In the genomic region with DNA sequence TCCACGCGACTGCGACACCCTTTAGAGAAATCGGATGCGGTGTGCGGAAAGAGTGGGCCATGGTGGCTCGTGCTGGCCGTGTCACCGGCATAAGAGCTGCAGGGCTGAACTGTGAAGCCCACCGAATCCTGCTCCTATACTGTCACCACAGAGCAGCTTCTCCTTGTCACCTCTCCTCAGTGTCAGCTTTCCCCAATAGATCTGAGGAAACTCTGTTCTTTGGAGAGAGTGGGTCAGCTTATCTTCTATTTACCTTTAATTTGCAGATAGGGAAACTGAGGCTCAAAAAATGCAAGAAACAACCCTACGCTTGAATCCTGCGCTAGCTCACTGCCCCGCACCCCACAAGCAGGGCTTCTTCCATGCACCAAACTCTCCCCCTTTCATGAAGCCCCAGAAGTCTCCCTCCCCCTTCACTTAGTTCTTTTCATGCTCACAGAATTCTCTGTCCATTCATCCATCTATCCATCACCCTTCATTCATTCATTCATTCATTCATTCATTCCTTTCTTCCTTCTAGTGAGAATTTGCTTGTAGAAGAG, we compare ENCODE assay signal across 8 mouse cellular contexts. TPM values are rescaled to one million over a fixed set of nuclear protein-coding genes. Genes with fewer than 3 reads are reported as not detected.
A peak's percentile ranks its signal among the peaks of the same experiment; 100 is the strongest.
DNase-seq lines count a peak whose midpoint lies in the region; ATAC-seq and TF ChIP-seq lines count a peak whose summit lies in the region.

No protein-coding gene starts in this region.

- H3K4me1 ChIP-seq in kidney, postnatal 0 days (replicated peaks; ENCODE audit: insufficient read depth, low read length) = no peaks in the 10 kb centered on the region
- H3K4me1 ChIP-seq in hindbrain, embryonic 14.5 days (replicated peaks; ENCODE audit: control insufficient read depth, insufficient read depth, low read length) = peaks cover 29% of the 10 kb centered on the region
- H3K4me1 ChIP-seq in midbrain, embryonic 15.5 days = peaks cover 31% of the 10 kb centered on the region

- peak overlapping the region; percentile 70 for H3K4me2 ChIP-seq in kidney, postnatal 0 days (ENCODE audit: low read length)
- peak overlapping the region; percentile 91 for H3K4me2 ChIP-seq in hindbrain, embryonic 14.5 days (replicated peaks)
- peak overlapping the region; percentile 77 for H3K4me2 ChIP-seq in midbrain, embryonic 15.5 days

- no peaks in the 10 kb centered on the region for H3K9me3 ChIP-seq in kidney, postnatal 0 days (replicated peaks; ENCODE audit: low read length)
- no peaks in the 10 kb centered on the region for H3K9me3 ChIP-seq in hindbrain, embryonic 14.5 days (ENCODE audit: control insufficient read depth, low read length)
- H3K9me3 ChIP-seq in midbrain, embryonic 15.5 days = no peaks in the 10 kb centered on the region

- peak overlapping the region; percentile 98 for H3K9ac ChIP-seq in kidney, postnatal 0 days (ENCODE audit: low read depth, low read length)
- peak overlapping the region; percentile 95 for H3K9ac ChIP-seq in hindbrain, embryonic 14.5 days
- peak overlapping the region; percentile 94 for H3K9ac ChIP-seq in midbrain, embryonic 15.5 days

- 9% methylated on average over 13 of the region's 13 CpGs for WGBS in kidney, postnatal 0 days
- 9% methylated on average over 13 of the region's 13 CpGs for WGBS in hindbrain, embryonic 14.5 days
- 7% methylated on average over 13 of the region's 13 CpGs for WGBS in midbrain, embryonic 15.5 days

- TF ChIP-seq CTCF in kidney, postnatal 0 days (IDR thresholded peaks at IDR 0.05; ENCODE audit: low read depth) = no peak

- H3K4me3 ChIP-seq in kidney, postnatal 0 days (replicated peaks; ENCODE audit: low read depth, low read length) = peak overlapping the region; percentile 73
- peak overlapping the region; percentile 71 for H3K4me3 ChIP-seq in hindbrain, embryonic 14.5 days (replicated peaks; ENCODE audit: low read length)
- H3K4me3 ChIP-seq in midbrain, embryonic 15.5 days = peak overlapping the region; percentile 82

- no peaks in the 10 kb centered on the region for H3K36me3 ChIP-seq in kidney, postnatal 0 days (ENCODE audit: insufficient read depth, low read length)
- no peaks in the 10 kb centered on the region for H3K36me3 ChIP-seq in hindbrain, embryonic 14.5 days (replicated peaks; ENCODE audit: control insufficient read depth, insufficient read depth)
- H3K36me3 ChIP-seq in midbrain, embryonic 15.5 days (replicated peaks) = no peaks in the 10 kb centered on the region

- ATAC-seq in kidney, postnatal 0 days (replicated peaks; ENCODE audit: low FRiP score, low read depth) = no peak
- ATAC-seq in hindbrain, embryonic 14.5 days (ENCODE audit: low FRiP score) = peak; percentile 85
- ATAC-seq in midbrain, embryonic 15.5 days (replicated peaks) = peak; percentile 90

- H3K27ac ChIP-seq in kidney, postnatal 0 days = peak overlapping the region; percentile 88
- H3K27ac ChIP-seq in hindbrain, embryonic 14.5 days = peak overlapping the region; percentile 91
- peak overlapping the region; percentile 94 for H3K27ac ChIP-seq in midbrain, embryonic 15.5 days

- no peak for DNase-seq in kidney, postnatal 0 days (ENCODE audit: low spot score)
- DNase-seq in kidney, postnatal 10 days = no peak
- peak; percentile 24 for DNase-seq in brain, adult 2 months (ENCODE audit: low read depth, low spot score)
- no peak for DNase-seq in hindbrain, embryonic 14.5 days (ENCODE audit: low spot score)
- no peak for DNase-seq in ovary, postnatal 10 days (ENCODE audit: low spot score)
- no peak for DNase-seq in thymus, adult 18-20 months
- DNase-seq in urinary bladder, postnatal 10 days (ENCODE audit: low spot score) = no peak

- no peaks in the 10 kb centered on the region for H3K27me3 ChIP-seq in kidney, postnatal 0 days (ENCODE audit: insufficient read depth, low read length)
- no peaks in the 10 kb centered on the region for H3K27me3 ChIP-seq in hindbrain, embryonic 14.5 days (ENCODE audit: control insufficient read depth, insufficient read depth, low read length)
- H3K27me3 ChIP-seq in midbrain, embryonic 15.5 days (replicated peaks) = no peaks in the 10 kb centered on the region

RNA-seq across cellular contexts. Expression of gene Dennd5a, which starts 0.4 kb away (rescaled TPM):
- polyA plus RNA-seq in kidney, postnatal 0 days (2015; fragmentation: Nextera tagmentation; extraction: Ambion mirVana) = 32.3 and 35.0 TPM in 2 replicates
- polyA plus RNA-seq in hindbrain, embryonic 14.5 days (2014; fragmentation: Nextera tagmentation; extraction: Ambion mirVana) = 55.3 and 56.0 TPM in 2 replicates
- polyA plus RNA-seq in midbrain, embryonic 15.5 days (2015; fragmentation: Nextera tagmentation; extraction: Ambion mirVana) = 41.7 and 46.2 TPM in 2 replicates

RNA-seq across cellular contexts. Expression of gene Tmem41b, which starts 26.0 kb away (rescaled TPM):
- polyA plus RNA-seq in kidney, postnatal 0 days (2015; fragmentation: Nextera tagmentation; extraction: Ambion mirVana) = 72.9 and 75.0 TPM in 2 replicates
- 71.2 and 79.5 TPM in 2 replicates for polyA plus RNA-seq in hindbrain, embryonic 14.5 days (2014; fragmentation: Nextera tagmentation; extraction: Ambion mirVana)
- polyA plus RNA-seq in midbrain, embryonic 15.5 days (2015; fragmentation: Nextera tagmentation; extraction: Ambion mirVana) = 58.1 and 63.1 TPM in 2 replicates

RNA-seq across cellular contexts. Expression of gene Ipo7, which starts 57.4 kb away (rescaled TPM):
- 27.5 and 30.6 TPM in 2 replicates for polyA plus RNA-seq in kidney, postnatal 0 days (2015; fragmentation: Nextera tagmentation; extraction: Ambion mirVana)
- polyA plus RNA-seq in hindbrain, embryonic 14.5 days (2014; fragmentation: Nextera tagmentation; extraction: Ambion mirVana) = 16.1 and 22.1 TPM in 2 replicates
- polyA plus RNA-seq in midbrain, embryonic 15.5 days (2015; fragmentation: Nextera tagmentation; extraction: Ambion mirVana) = 40.3 and 43.1 TPM in 2 replicates
